In genomic region chr16:29943963-29944860, GRCm38 (mm10) we compare ENCODE assay signal across 8 mouse cellular contexts.
DNase-seq lines count a peak whose midpoint lies in the region; ATAC-seq and TF ChIP-seq lines count a peak whose summit lies in the region.

No protein-coding gene starts in this region.

- ATAC-seq in kidney, embryonic 15.5 days (replicated peaks; ENCODE audit: low FRiP score), result no peak
- no peak for ATAC-seq in heart, embryonic 13.5 days (ENCODE audit: extremely low read depth, insufficient number of reproducible peaks, low FRiP score, low TSS enrichment)
- ATAC-seq in liver, postnatal 0 days, result peak; percentile 91
- no peak for ATAC-seq in neural tube, embryonic 15.5 days (ENCODE audit: low FRiP score)

- H3K27ac ChIP-seq in kidney, adult 2 months (ENCODE audit: insufficient read depth, low read depth, low read length), result no peak overlapping the region
- H3K27ac ChIP-seq in kidney, embryonic 15.5 days, result no peak overlapping the region
- peak overlapping the region; percentile 78; the same call in 1 of the 2 replicates for H3K27ac ChIP-seq in brown adipose tissue, adult 24 weeks (replicated peaks; ENCODE audit: low read depth, low read length)
- H3K27ac ChIP-seq in heart, embryonic 13.5 days (replicated peaks), result peak overlapping the region; percentile 94; the same call in 1 of the 2 replicates
- peak overlapping the region; percentile 79 for H3K27ac ChIP-seq in liver, postnatal 0 days (ENCODE audit: low read depth)
- no peak overlapping the region for H3K27ac ChIP-seq in neural tube, embryonic 15.5 days (replicated peaks)

- TF ChIP-seq EP300 in liver, postnatal 0 days (IDR thresholded peaks at IDR 0.05; ENCODE audit: low read depth), result peak; percentile 51; the same call in 1 of the 2 replicates

- no peaks in the 10 kb centered on the region for H3K27me3 ChIP-seq in kidney, adult 2 months (replicated peaks; ENCODE audit: control insufficient read depth, insufficient read depth, low read length)
- H3K27me3 ChIP-seq in kidney, embryonic 15.5 days, result peaks cover 17% of the 10 kb centered on the region
- no peaks in the 10 kb centered on the region for H3K27me3 ChIP-seq in heart, embryonic 13.5 days (replicated peaks)
- H3K27me3 ChIP-seq in liver, postnatal 0 days (ENCODE audit: insufficient read depth, low read length), result no peaks in the 10 kb centered on the region
- H3K27me3 ChIP-seq in neural tube, embryonic 15.5 days (replicated peaks), result peaks cover 6% of the 10 kb centered on the region; the same call in 1 of the 2 replicates

- 82% methylated on average over 10 of the region's 10 CpGs for WGBS in kidney, adult 2 months
- WGBS in kidney, embryonic 15.5 days, result 79% methylated on average over 10 of the region's 10 CpGs
- 74% methylated on average over 10 of the region's 10 CpGs for WGBS in heart, embryonic 13.5 days
- 62% methylated on average over 10 of the region's 10 CpGs for WGBS in liver, postnatal 0 days (ENCODE audit: insufficient replicate concordance)
- WGBS in neural tube, embryonic 15.5 days, result 92% methylated on average over 10 of the region's 10 CpGs

- TF ChIP-seq POLR2A in kidney, adult 2 months (IDR thresholded peaks at IDR 0.05; ENCODE audit: low read depth, low read length), result no peak

- H3K4me3 ChIP-seq in kidney, adult 2 months (ENCODE audit: insufficient read depth, low read depth, low read length), result no peak overlapping the region
- no peak overlapping the region for H3K4me3 ChIP-seq in kidney, embryonic 15.5 days (replicated peaks)
- no peak overlapping the region for H3K4me3 ChIP-seq in brown adipose tissue, adult 24 weeks (ENCODE audit: insufficient read depth, low read depth, low read length)
- no peak overlapping the region for H3K4me3 ChIP-seq in heart, embryonic 13.5 days
- H3K4me3 ChIP-seq in liver, postnatal 0 days (ENCODE audit: low read depth, low read length), result no peak overlapping the region
- H3K4me3 ChIP-seq in neural tube, embryonic 15.5 days (replicated peaks), result no peak overlapping the region

- peaks cover 15% of the 10 kb centered on the region for H3K4me1 ChIP-seq in kidney, adult 2 months (ENCODE audit: control insufficient read depth, insufficient read depth, low read length)
- H3K4me1 ChIP-seq in kidney, embryonic 15.5 days, result peaks cover 44% of the 10 kb centered on the region
- peaks cover 21% of the 10 kb centered on the region for H3K4me1 ChIP-seq in brown adipose tissue, adult 24 weeks (ENCODE audit: control insufficient read depth, insufficient read depth, insufficient read length, low read length)
- H3K4me1 ChIP-seq in heart, embryonic 13.5 days, result peaks cover 52% of the 10 kb centered on the region
- peaks cover 24% of the 10 kb centered on the region for H3K4me1 ChIP-seq in liver, postnatal 0 days (ENCODE audit: insufficient read depth)
- peaks cover 13% of the 10 kb centered on the region for H3K4me1 ChIP-seq in neural tube, embryonic 15.5 days

- no peaks in the 10 kb centered on the region for H3K36me3 ChIP-seq in kidney, adult 2 months (ENCODE audit: control insufficient read depth, insufficient read depth, low read length)
- no peaks in the 10 kb centered on the region for H3K36me3 ChIP-seq in kidney, embryonic 15.5 days
- H3K36me3 ChIP-seq in heart, embryonic 13.5 days, result no peaks in the 10 kb centered on the region
- no peaks in the 10 kb centered on the region for H3K36me3 ChIP-seq in liver, postnatal 0 days (replicated peaks; ENCODE audit: insufficient read depth, low read length)
- H3K36me3 ChIP-seq in neural tube, embryonic 15.5 days, result no peaks in the 10 kb centered on the region

- H3K9ac ChIP-seq in kidney, embryonic 15.5 days, result no peak overlapping the region
- no peak overlapping the region for H3K9ac ChIP-seq in heart, embryonic 13.5 days
- no peak overlapping the region for H3K9ac ChIP-seq in liver, postnatal 0 days (replicated peaks)
- no peak overlapping the region for H3K9ac ChIP-seq in neural tube, embryonic 15.5 days (replicated peaks)

- no peaks in the 10 kb centered on the region for H3K9me3 ChIP-seq in kidney, embryonic 15.5 days (replicated peaks)
- no peaks in the 10 kb centered on the region for H3K9me3 ChIP-seq in heart, embryonic 13.5 days
- H3K9me3 ChIP-seq in liver, postnatal 0 days (ENCODE audit: low read length), result no peaks in the 10 kb centered on the region
- no peaks in the 10 kb centered on the region for H3K9me3 ChIP-seq in neural tube, embryonic 15.5 days (replicated peaks)

- H3K4me2 ChIP-seq in kidney, embryonic 15.5 days, result no peak overlapping the region
- no peak overlapping the region for H3K4me2 ChIP-seq in heart, embryonic 13.5 days
- no peak overlapping the region for H3K4me2 ChIP-seq in liver, postnatal 0 days (ENCODE audit: low read depth, low read length)
- H3K4me2 ChIP-seq in neural tube, embryonic 15.5 days, result no peak overlapping the region

- peak; percentile 83 for DNase-seq in kidney, adult 2 months
- peak; percentile 86 for DNase-seq in liver, postnatal 0 days
- peak; percentile 42 for DNase-seq in testis, postnatal 14 days (ENCODE audit: low spot score)
- no peak for DNase-seq in right cerebral cortex, postnatal 36 days (ENCODE audit: low spot score in 2 of 2)

- no peak for TF ChIP-seq CTCF in kidney, adult 2 months (conservative IDR thresholded peaks at IDR 0.05; ENCODE audit: insufficient read depth, insufficient read length, low read depth, low read length)
- TF ChIP-seq CTCF in liver, postnatal 0 days (IDR thresholded peaks at IDR 0.05; ENCODE audit: low read depth), result no peak

Comparison
In these comparisons a context has a peak if more than half of its experiments do, and no peak if none do; other contexts are left out.
1. DNase-seq: peak in kidney, adult 2 months (single experiment), liver, postnatal 0 days (single experiment) and testis, postnatal 14 days (single experiment); none in right cerebral cortex, postnatal 36 days (0 of 2).
2. H3K27ac ChIP-seq: peak in brown adipose tissue, adult 24 weeks (single experiment), heart, embryonic 13.5 days (single experiment) and liver, postnatal 0 days (single experiment); none in kidney, adult 2 months (single experiment), kidney, embryonic 15.5 days (single experiment) and neural tube, embryonic 15.5 days (single experiment).